ENCODE assay signal across 9 mouse cellular contexts in the genomic region with DNA sequence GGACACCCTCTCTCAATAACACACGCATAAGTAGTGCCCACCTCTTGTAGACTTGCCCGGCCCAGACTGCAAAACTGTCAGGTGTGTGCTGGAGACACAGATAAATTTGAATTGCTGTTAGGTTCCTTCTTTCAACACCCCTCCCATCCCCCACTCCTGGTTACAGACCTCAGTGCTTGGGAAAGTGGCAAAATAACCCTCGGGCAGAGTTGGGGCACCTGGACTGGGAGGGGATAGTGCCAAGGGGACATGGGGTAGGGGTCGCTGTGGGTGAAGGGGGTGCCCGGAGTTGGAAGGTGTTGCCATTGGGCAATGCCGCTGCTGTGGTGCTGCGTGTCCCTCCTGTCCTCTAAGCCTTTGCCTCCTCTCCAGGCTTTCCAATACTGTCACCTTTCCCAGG. TPM values are rescaled to one million over a fixed set of nuclear protein-coding genes. Genes with fewer than 3 reads are reported as not detected.
A peak's percentile ranks its signal among the peaks of the same experiment; 100 is the strongest.
DNase-seq lines count a peak whose midpoint lies in the region; ATAC-seq and TF ChIP-seq lines count a peak whose summit lies in the region.
"Had no signal": no experiment of that assay in that cellular context is flagged by ENCODE, and none has a peak within 500 bp of the region (broad histone marks: within the 10 kb centered on the region; RNA-seq: fewer than 3 reads in every experiment).

No protein-coding gene starts in this region.

- no peaks in the 10 kb centered on the region for H3K27me3 ChIP-seq in lung, embryonic 15.5 days
- no peaks in the 10 kb centered on the region for H3K27me3 ChIP-seq in forebrain, embryonic 14.5 days (replicated peaks; ENCODE audit: control insufficient read depth, insufficient read depth, low read length)
- no peaks in the 10 kb centered on the region for H3K27me3 ChIP-seq in kidney, embryonic 15.5 days
- no peaks in the 10 kb centered on the region for H3K27me3 ChIP-seq in neural tube, embryonic 12.5 days (replicated peaks)
- no peaks in the 10 kb centered on the region; the same call in 1 of the 2 replicates for H3K27me3 ChIP-seq in thymus, adult 2 months (ENCODE audit: control insufficient read depth, insufficient read depth, low read length)
- H3K27me3 ChIP-seq: Patski had no signal

- peak overlapping the region; percentile 76; the same call in 1 of the 2 replicates for H3K27ac ChIP-seq in lung, embryonic 15.5 days
- H3K27ac ChIP-seq in forebrain, embryonic 14.5 days (ENCODE audit: low read depth, low read length): no peak overlapping the region
- H3K27ac ChIP-seq in kidney, embryonic 15.5 days: peak overlapping the region; percentile 28
- no peak overlapping the region for H3K27ac ChIP-seq in neural tube, embryonic 12.5 days
- H3K27ac ChIP-seq in thymus, adult 2 months (ENCODE audit: control insufficient read depth, insufficient read depth, low read length): no peak overlapping the region

- H3K9me3 ChIP-seq in lung, embryonic 15.5 days: no peaks in the 10 kb centered on the region
- no peaks in the 10 kb centered on the region for H3K9me3 ChIP-seq in forebrain, embryonic 14.5 days (replicated peaks; ENCODE audit: control insufficient read depth, low read length)
- no peaks in the 10 kb centered on the region for H3K9me3 ChIP-seq in kidney, embryonic 15.5 days (replicated peaks)
- H3K9me3 ChIP-seq in neural tube, embryonic 12.5 days: no peaks in the 10 kb centered on the region

- no peak for DNase-seq in lung, postnatal 36 days
- no peak for DNase-seq in forebrain, embryonic 14.5 days (ENCODE audit: low spot score)
- no peak for DNase-seq in frontal cortex, postnatal 14 days (ENCODE audit: low spot score in 2 of 2)
- DNase-seq in thymus, adult 2 months: no peak
- DNase-seq in ovary, postnatal 14 days (ENCODE audit: low spot score): no peak

- peak overlapping the region; percentile 99 for H3K4me2 ChIP-seq in lung, embryonic 15.5 days
- peak overlapping the region; percentile 95 for H3K4me2 ChIP-seq in forebrain, embryonic 14.5 days (ENCODE audit: low read length)
- peak overlapping the region; percentile 97 for H3K4me2 ChIP-seq in kidney, embryonic 15.5 days
- H3K4me2 ChIP-seq in neural tube, embryonic 12.5 days (replicated peaks): peak overlapping the region; percentile 80

- WGBS in lung, embryonic 15.5 days: 9% methylated on average over 7 of the region's 7 CpGs
- 17% methylated on average over 7 of the region's 7 CpGs for whole genome bisulfite sequencing in forebrain, embryonic 14.5 days
- 7% methylated on average over 7 of the region's 7 CpGs for WGBS in kidney, embryonic 15.5 days
- 16% methylated on average over 7 of the region's 7 CpGs for WGBS in neural tube, embryonic 12.5 days
- 21% methylated on average over 7 of the region's 7 CpGs for WGBS in thymus, adult 2 months

- no peak for TF ChIP-seq POLR2A in thymus, adult 2 months (IDR thresholded peaks at IDR 0.05; ENCODE audit: control insufficient read depth, extremely low read depth, insufficient read depth, low read length, poor library complexity)

- no peaks in the 10 kb centered on the region for H3K36me3 ChIP-seq in lung, embryonic 15.5 days
- H3K36me3 ChIP-seq in forebrain, embryonic 14.5 days (ENCODE audit: control insufficient read depth, insufficient read depth, low read length): no peaks in the 10 kb centered on the region
- no peaks in the 10 kb centered on the region for H3K36me3 ChIP-seq in kidney, embryonic 15.5 days
- no peaks in the 10 kb centered on the region for H3K36me3 ChIP-seq in neural tube, embryonic 12.5 days
- H3K36me3 ChIP-seq in thymus, adult 2 months (ENCODE audit: control insufficient read depth, insufficient read depth, low read length): no peaks in the 10 kb centered on the region

- no peak for ATAC-seq in lung, embryonic 15.5 days (ENCODE audit: borderline replicate concordance, extremely low read depth, low FRiP score, low TSS enrichment)
- ATAC-seq in forebrain, embryonic 14.5 days: peak; percentile 33
- ATAC-seq in kidney, embryonic 15.5 days (replicated peaks; ENCODE audit: low FRiP score): 0 out of 2 replicates have a peak, but pooled peaks have one; percentile 9
- ATAC-seq in neural tube, embryonic 12.5 days (ENCODE audit: low FRiP score, low read depth): peak; percentile 8; the same call in 1 of the 2 replicates

- TF ChIP-seq CTCF in thymus, adult 2 months (IDR thresholded peaks at IDR 0.05; ENCODE audit: borderline replicate concordance, control insufficient read depth, extremely low read depth, insufficient read depth, low read length, poor library complexity): no peak

- no peak overlapping the region for H3K9ac ChIP-seq in lung, embryonic 15.5 days
- no peak overlapping the region; the same call in 1 of the 2 replicates for H3K9ac ChIP-seq in forebrain, embryonic 14.5 days (ENCODE audit: low read length)
- H3K9ac ChIP-seq in kidney, embryonic 15.5 days: no peak overlapping the region
- no peak overlapping the region for H3K9ac ChIP-seq in neural tube, embryonic 12.5 days

- peak overlapping the region; percentile 66 for H3K4me3 ChIP-seq in lung, embryonic 15.5 days
- H3K4me3 ChIP-seq in forebrain, embryonic 14.5 days (ENCODE audit: low read depth, low read length): peak overlapping the region; percentile 52
- peak overlapping the region; percentile 67 for H3K4me3 ChIP-seq in kidney, embryonic 15.5 days (replicated peaks)
- H3K4me3 ChIP-seq in neural tube, embryonic 12.5 days: peak overlapping the region; percentile 68
- H3K4me3 ChIP-seq in thymus, adult 2 months (ENCODE audit: control insufficient read depth, insufficient read depth, low read length): no peak overlapping the region

- H3K4me1 ChIP-seq in lung, embryonic 15.5 days: peaks cover 17% of the 10 kb centered on the region
- H3K4me1 ChIP-seq in forebrain, embryonic 14.5 days (ENCODE audit: control insufficient read depth, insufficient read depth, low read length): peaks cover 4% of the 10 kb centered on the region; the same call in 1 of the 2 replicates
- peaks cover 23% of the 10 kb centered on the region for H3K4me1 ChIP-seq in kidney, embryonic 15.5 days
- H3K4me1 ChIP-seq in neural tube, embryonic 12.5 days: peaks cover 7% of the 10 kb centered on the region; the same call in 1 of the 2 replicates
- no peaks in the 10 kb centered on the region for H3K4me1 ChIP-seq in thymus, adult 2 months (replicated peaks; ENCODE audit: control insufficient read depth, insufficient read depth, low read length)

RNA-seq across cellular contexts. Expression of gene Esrrg, which starts 43.9 kb away (rescaled TPM):
- 0.98 and 2.1 TPM in 2 replicates for polyA plus RNA-seq in lung, embryonic 15.5 days (2015; fragmentation: Nextera tagmentation; extraction: Ambion mirVana)
- 9.8 and 10.0 TPM in 2 replicates for polyA plus RNA-seq in forebrain, embryonic 14.5 days (2014; fragmentation: Nextera tagmentation; extraction: Ambion mirVana)
- polyA plus RNA-seq in kidney, embryonic 15.5 days (2015; fragmentation: Nextera tagmentation; extraction: Ambion mirVana): 27.1 and 29.2 TPM in 2 replicates
- polyA plus RNA-seq in neural tube, embryonic 12.5 days (2016; fragmentation: Nextera tagmentation; extraction: Ambion mirVana): 15.4 and 17.8 TPM in 2 replicates
- polyA plus RNA-seq in thymus, adult 2 months (2012; rRNA removed): 0.48 and 1.0 TPM in 2 replicates

Comparison
In these comparisons a context has a peak if more than half of its experiments do, and no peak if none do; other contexts are left out.
1. H3K27ac ChIP-seq: peak in lung, embryonic 15.5 days (single experiment) and kidney, embryonic 15.5 days (single experiment); none in forebrain, embryonic 14.5 days (single experiment), neural tube, embryonic 12.5 days (single experiment) and thymus, adult 2 months (single experiment).
2. Peak in every context shown above with its lines, with median percentiles within 50 percentile points of each other: H3K4me2 ChIP-seq.